Mouse (Mus musculus) MEL (cell line): ENCODE measurements around the gene Adora3.

Source experiments
- CTCF ChIP-seq, 3 experiments: IDR thresholded peaks in 2 of 3; conservative IDR thresholded peaks in 1 of 3; 2 replicates each; pipeline ENCODE4 v1.5.1; 2011 to 2012; ENCODE audit warnings: low read length in 3 of 3, low read depth in 2 of 3, mild to moderate bottlenecking in 2 of 3, improper control_type of control experiment in 1 of 3, inconsistent platforms in 1 of 3, mixed read lengths in 1 of 3, moderate library complexity in 1 of 3; ENCODE audit not compliant: control insufficient read depth in 1 of 3, insufficient read depth in 1 of 3, poor library complexity in 1 of 3, severe bottlenecking in 1 of 3
- ELF1 ChIP-seq: IDR thresholded peaks from 2 replicates; pipeline ENCODE4 v1.6.1; 2014; ENCODE audit warnings: low read depth, mild to moderate bottlenecking, inconsistent platforms, low read length, improper control_type of control experiment, moderate library complexity
- HCFC1 ChIP-seq: IDR thresholded peaks from 2 replicates; pipeline ENCODE4 v1.6.1; 2012; ENCODE audit warnings: low read depth, mild to moderate bottlenecking, inconsistent platforms, low read length, improper control_type of control experiment, moderate library complexity
- MAX ChIP-seq: IDR thresholded peaks from 2 replicates; pipeline ENCODE4 v1.6.1; 2011; ENCODE audit warnings: low read length, improper control_type of control experiment
- MXI1 ChIP-seq: IDR thresholded peaks from 2 replicates; pipeline ENCODE4 v1.6.1; 2011; ENCODE audit warnings: mild to moderate bottlenecking, low read depth, low read length, improper control_type of control experiment
- NRF1 ChIP-seq: IDR thresholded peaks from 2 replicates; pipeline ENCODE4 v1.6.1; 2014; ENCODE audit warnings: low read depth, mild to moderate bottlenecking, inconsistent platforms, low read length, improper control_type of control experiment, moderate library complexity; ENCODE audit not compliant: poor library complexity, insufficient read depth, severe bottlenecking
- POLR2A ChIP-seq, 2 experiments: IDR thresholded peaks; 2 replicates each; pipeline ENCODE4 v1.6.1; 2011 to 2012; ENCODE audit warnings: low read length in 2 of 2, mild to moderate bottlenecking in 2 of 2, control low read depth in 1 of 2, improper control_type of control experiment in 1 of 2, low read depth in 1 of 2, moderate library complexity in 1 of 2; ENCODE audit not compliant: control insufficient read depth in 1 of 2, insufficient read depth in 1 of 2, poor library complexity in 1 of 2
- UBTF ChIP-seq: IDR thresholded peaks from 2 replicates; pipeline ENCODE4 v1.6.1; 2012; ENCODE audit warnings: low read depth, mild to moderate bottlenecking, inconsistent platforms, low read length, improper control_type of control experiment, moderate library complexity, borderline replicate concordance; ENCODE audit not compliant: insufficient read depth
- ZMIZ1 ChIP-seq: IDR thresholded peaks from 2 replicates; pipeline ENCODE4 v1.6.1; 2012; ENCODE audit warnings: low read depth, mild to moderate bottlenecking, inconsistent platforms, low read length, improper control_type of control experiment, moderate library complexity

- TF ChIP-seq CTCF (IDR thresholded peaks at IDR 0.05 in 2 of 3, conservative IDR thresholded peaks at IDR 0.05 in 1 of 3; ENCODE audit: control insufficient read depth in 1 of 3, insufficient read depth in 1 of 3, low read depth in 2 of 3, low read length in 3 of 3, poor library complexity in 1 of 3, severe bottlenecking in 1 of 3), result no peak
- no peak for TF ChIP-seq POLR2A (IDR thresholded peaks at IDR 0.05; ENCODE audit: control insufficient read depth in 1 of 2, insufficient read depth in 1 of 2, low read depth in 1 of 2, low read length in 2 of 2, poor library complexity in 1 of 2)
- TF ChIP-seq HCFC1, result no peak
- no peak for TF ChIP-seq ELF1
- no peak for TF ChIP-seq MAX
- no peak for TF ChIP-seq ZMIZ1
- TF ChIP-seq NRF1, result no peak
- TF ChIP-seq MXI1, result no peak
- no peak for TF ChIP-seq UBTF
These were observed 3.1 kb downstream of the Adora3 start for GRCm38 (mm10) chr3:105873451-105874445.
